Mouse (Mus musculus): ENCODE results near the gene Itga11. TPM values are rescaled to one million over a fixed set of nuclear protein-coding genes. Genes with fewer than 3 reads are reported as not detected.
"Not testable (repeated sequence)": the region's sequence is repeated elsewhere in the genome, so short reads cannot be mapped to it uniquely, and the experiment has no call there.

Gene Itga11
- total and polyA plus RNA-seq, 2 experiments from 2014 or later = 0.50 to 2.1 TPM

DNA sequence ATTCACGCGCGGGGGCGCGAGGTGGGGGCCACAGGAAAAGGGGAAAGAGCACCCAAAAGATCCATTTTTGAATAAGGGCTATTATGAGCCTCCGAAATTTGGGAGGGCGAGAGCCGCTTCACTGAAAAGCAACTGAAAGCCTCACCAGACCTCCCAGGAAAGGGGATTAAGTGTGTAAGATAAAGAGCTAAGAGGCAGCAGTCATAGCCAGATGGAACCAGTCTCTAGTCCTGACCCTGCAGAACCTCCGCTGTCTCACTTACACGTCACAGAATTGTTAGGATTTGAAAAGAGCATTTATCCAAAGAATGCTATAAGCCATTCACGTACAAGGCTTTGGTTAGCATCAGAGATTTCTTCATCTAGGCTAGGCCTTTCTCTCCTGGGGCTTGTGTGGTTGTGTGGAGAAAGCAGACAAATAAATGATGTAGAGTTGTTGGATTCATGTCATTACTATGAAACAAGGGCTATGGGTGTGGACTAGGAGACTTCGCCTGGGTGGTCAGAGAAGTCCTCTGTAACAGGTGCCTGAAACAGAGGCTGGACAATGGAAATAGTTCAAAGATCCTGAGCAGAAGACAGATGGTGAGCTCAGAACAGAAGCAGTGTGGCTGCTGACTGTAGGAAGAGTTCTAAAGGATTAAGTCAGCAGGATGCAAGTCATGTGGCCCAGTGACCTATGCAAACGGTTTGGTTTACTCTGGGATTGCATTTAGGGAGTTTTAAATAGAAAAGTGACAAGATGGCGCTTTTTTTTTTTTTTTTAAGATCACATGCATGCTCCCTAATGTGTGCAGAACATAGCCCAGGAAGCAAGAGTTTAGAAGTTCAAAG is 134.8 kb downstream of the Itga11 start:
- no peak for TF ChIP-seq CTCF (IDR thresholded peaks at IDR 0.05; ENCODE audit: low read depth)
- peak; percentile 18 for DNase-seq (ENCODE audit: low spot score)

DNA sequence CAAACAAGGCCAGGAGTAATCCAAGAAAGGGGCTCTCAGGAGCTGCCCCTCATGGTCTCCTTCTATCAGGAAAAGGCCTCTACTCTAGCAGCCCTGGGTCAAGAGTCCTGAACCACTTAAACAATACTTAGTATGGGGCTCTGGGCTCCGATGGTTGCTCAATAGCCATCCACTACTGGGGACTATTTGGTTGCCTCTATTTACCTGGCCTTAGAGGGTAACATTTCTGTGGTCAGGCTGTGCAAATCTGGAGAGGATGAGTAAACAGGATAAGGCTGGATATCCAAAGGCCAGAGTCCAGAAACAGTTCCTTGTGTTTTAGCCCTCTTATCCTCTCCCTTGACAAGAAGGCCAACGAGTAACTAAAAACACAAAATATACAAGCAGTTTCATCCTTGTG is 137.1 kb downstream of the Itga11 start:
- Histone ChIP-seq H3K9ac (replicated peaks; ENCODE audit: low read length) (no peak overlapping the region), H3K4me1 (ENCODE audit: insufficient read depth, low read length) (no peaks in the 10 kb centered on the region), H3K36me3 (ENCODE audit: insufficient read depth, low read length) (no peaks in the 10 kb centered on the region), H3K27me3 (ENCODE audit: insufficient read depth, low read length) (no peaks in the 10 kb centered on the region), H3K4me2 (ENCODE audit: low read depth, low read length) (no peak overlapping the region), H3K9me3 (ENCODE audit: low read length) (no peaks in the 10 kb centered on the region), H3K27ac (no peak overlapping the region), H3K4me3 (ENCODE audit: low read length) (no peak overlapping the region)
- ATAC-seq (no peak), DNase-seq (ENCODE audit: low spot score) (no peak)
- WGBS = 83% methylated on average over 2 of the region's 2 CpGs
- no peak for TF ChIP-seq CTCF (IDR thresholded peaks at IDR 0.05; ENCODE audit: low read depth)

More for the DNA sequence above, 134.8 kb downstream of the Itga11 start:
- peak overlapping the region; percentile 93 for H3K4me3 ChIP-seq (ENCODE audit: low read length)
- H3K27ac ChIP-seq = peak overlapping the region; percentile 98
- 9% methylated on average over 14 of the region's 14 CpGs for WGBS
- H3K27me3 ChIP-seq (ENCODE audit: insufficient read depth, low read length) = no peaks in the 10 kb centered on the region
- peak overlapping the region; percentile 69 for H3K4me2 ChIP-seq (ENCODE audit: low read depth, low read length)
- H3K9me3 ChIP-seq (ENCODE audit: low read length) = no peaks in the 10 kb centered on the region
- ATAC-seq = peak; percentile 41
- H3K4me1 ChIP-seq (ENCODE audit: insufficient read depth, low read length) = peaks cover 9% of the 10 kb centered on the region
- H3K36me3 ChIP-seq (ENCODE audit: insufficient read depth, low read length) = no peaks in the 10 kb centered on the region
- H3K9ac ChIP-seq (replicated peaks; ENCODE audit: low read length) = peak overlapping the region; percentile 96

DNA sequence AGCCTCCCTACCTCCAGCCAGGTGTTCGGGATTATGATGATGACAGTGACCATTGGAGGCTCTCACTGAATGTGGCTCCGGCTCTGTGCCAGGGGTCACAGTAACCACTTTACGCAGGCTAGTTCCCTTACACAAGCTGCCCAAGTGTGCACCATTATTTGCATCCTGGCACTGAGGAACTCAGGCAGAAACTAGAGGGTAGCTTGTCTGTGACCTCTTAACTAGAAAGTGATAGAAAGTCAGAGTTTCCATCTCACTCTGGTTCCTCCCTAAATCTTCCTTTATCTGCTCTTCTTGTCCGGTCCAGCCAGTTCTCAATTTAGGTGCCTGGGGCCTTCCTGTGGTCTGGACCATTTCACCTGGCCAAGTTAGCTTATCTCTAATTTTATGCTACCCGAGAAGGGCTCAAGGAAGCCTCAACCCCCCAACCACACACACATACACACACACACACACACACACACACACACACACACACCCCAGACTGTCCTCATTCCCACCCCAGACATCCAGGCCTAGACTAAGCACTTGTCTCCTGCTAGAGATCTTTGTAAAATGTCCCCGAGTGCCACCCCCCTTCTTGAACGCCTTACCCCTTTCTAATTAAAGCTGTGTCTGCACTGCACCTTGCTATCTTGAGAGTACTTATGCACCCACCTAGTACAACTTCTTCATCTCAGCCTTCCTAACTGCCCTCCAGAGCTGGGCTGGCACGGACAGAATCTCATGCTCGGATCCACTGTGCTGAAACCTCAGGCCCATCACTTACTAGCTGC is 138.9 kb downstream of the Itga11 start:
- 77% methylated on average over 9 of the region's 9 CpGs for WGBS
- Histone ChIP-seq H3K4me1 (ENCODE audit: insufficient read depth, low read length) (no peaks in the 10 kb centered on the region), H3K27ac (no peak overlapping the region), H3K4me3 (ENCODE audit: low read length) (no peak overlapping the region), H3K4me2 (ENCODE audit: low read depth, low read length) (no peak overlapping the region), H3K9ac (replicated peaks; ENCODE audit: low read length) (no peak overlapping the region), H3K9me3 (ENCODE audit: low read length) (no peaks in the 10 kb centered on the region), H3K36me3 (ENCODE audit: insufficient read depth, low read length) (no peaks in the 10 kb centered on the region), H3K27me3 (ENCODE audit: insufficient read depth, low read length) (no peaks in the 10 kb centered on the region)
- ATAC-seq (0 out of 2 replicates have a peak, but pooled peaks have one; percentile 21), DNase-seq (ENCODE audit: low spot score) (no peak)
- TF ChIP-seq CTCF (IDR thresholded peaks at IDR 0.05; ENCODE audit: low read depth) = no peak

DNA sequence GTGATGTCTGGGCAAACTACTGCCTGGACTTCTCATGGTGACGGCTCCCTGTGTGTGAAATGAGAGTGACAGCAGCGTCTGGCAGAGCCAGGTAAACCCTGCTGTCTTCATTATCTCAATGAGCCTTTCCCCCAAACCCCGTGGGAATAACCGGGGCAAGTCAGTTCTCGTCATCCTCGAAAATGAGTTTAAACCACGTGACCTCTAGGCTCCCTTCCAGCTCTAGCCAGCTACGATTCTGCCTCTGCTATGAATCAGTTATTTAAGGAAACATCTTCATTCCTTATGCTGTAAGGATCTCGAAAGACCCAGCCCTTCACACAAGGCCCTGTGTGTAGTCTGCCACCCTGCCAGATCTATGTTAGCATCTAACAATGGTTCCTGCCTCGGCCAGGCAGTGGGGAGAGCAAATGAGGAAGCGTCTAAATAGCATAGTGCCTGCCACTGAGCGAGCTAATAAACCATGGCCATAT is 139.5 kb downstream of the Itga11 start:
- H3K36me3 ChIP-seq (ENCODE audit: insufficient read depth, low read length) = no peaks in the 10 kb centered on the region
- DNase-seq (ENCODE audit: low spot score) (peak; percentile 67), ATAC-seq (peak; percentile 40; the same call in 1 of the 2 replicates)
- no peaks in the 10 kb centered on the region for H3K9me3 ChIP-seq (ENCODE audit: low read length)
- no peak overlapping the region for H3K4me3 ChIP-seq (ENCODE audit: low read length)
- H3K27ac ChIP-seq = peak overlapping the region; percentile 8; the same call in 1 of the 2 replicates
- H3K9ac ChIP-seq (replicated peaks; ENCODE audit: low read length) = no peak overlapping the region
- no peak for TF ChIP-seq CTCF (IDR thresholded peaks at IDR 0.05; ENCODE audit: low read depth)
- H3K27me3 ChIP-seq (ENCODE audit: insufficient read depth, low read length) = no peaks in the 10 kb centered on the region
- H3K4me1 ChIP-seq (ENCODE audit: insufficient read depth, low read length) = no peaks in the 10 kb centered on the region
- H3K4me2 ChIP-seq (ENCODE audit: low read depth, low read length) = no peak overlapping the region
- 36% methylated on average over 12 of the region's 12 CpGs for WGBS

DNA sequence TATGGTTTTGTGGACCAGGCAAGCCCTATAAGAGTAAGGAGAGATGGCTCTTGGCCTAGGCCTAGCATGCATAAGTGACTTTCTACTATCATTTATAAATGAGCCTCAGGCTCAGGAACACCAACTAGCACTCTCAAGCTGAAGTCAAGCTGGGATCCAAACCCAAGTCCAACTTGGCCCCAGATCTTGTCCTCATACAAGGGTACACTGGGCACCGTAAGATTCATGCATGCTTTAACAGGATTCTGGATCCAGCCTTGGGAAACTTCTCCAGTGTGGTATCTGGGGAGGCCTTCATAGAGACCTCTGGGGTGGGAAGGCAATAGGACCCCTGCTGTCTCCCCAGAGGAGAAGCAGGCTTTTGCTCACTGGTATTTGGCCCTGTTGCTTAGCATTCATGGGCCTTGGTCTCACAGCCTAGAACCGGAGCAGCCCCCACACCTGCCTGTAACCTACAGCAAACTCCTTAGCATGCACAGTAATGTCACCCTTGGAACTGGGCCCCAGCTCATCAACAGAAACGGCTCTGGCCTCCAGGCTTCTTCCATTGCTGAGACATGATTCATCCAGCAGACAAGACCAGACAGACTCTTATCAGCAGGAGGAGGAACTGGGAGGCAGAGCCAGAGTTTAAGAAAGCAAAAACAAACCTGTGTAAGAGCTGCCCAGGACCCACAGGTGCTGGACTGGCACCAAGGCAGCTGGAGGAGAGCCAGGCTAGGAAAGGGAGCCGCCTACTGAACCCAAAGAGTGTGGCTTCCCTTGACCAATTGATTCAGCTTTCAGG is 140.4 kb downstream of the Itga11 start:
- 59% methylated on average over 4 of the region's 4 CpGs for WGBS
- Histone ChIP-seq H3K36me3 (ENCODE audit: insufficient read depth, low read length) (no peaks in the 10 kb centered on the region), H3K27ac (no peak overlapping the region), H3K9ac (replicated peaks; ENCODE audit: low read length) (no peak overlapping the region), H3K4me3 (ENCODE audit: low read length) (no peak overlapping the region), H3K27me3 (ENCODE audit: insufficient read depth, low read length) (no peaks in the 10 kb centered on the region), H3K4me1 (ENCODE audit: insufficient read depth, low read length) (no peaks in the 10 kb centered on the region), H3K4me2 (ENCODE audit: low read depth, low read length) (no peak overlapping the region), H3K9me3 (ENCODE audit: low read length) (no peaks in the 10 kb centered on the region)
- DNase-seq (ENCODE audit: low spot score) (no peak), ATAC-seq (no peak)
- TF ChIP-seq CTCF (IDR thresholded peaks at IDR 0.05; ENCODE audit: low read depth) = no peak

DNA sequence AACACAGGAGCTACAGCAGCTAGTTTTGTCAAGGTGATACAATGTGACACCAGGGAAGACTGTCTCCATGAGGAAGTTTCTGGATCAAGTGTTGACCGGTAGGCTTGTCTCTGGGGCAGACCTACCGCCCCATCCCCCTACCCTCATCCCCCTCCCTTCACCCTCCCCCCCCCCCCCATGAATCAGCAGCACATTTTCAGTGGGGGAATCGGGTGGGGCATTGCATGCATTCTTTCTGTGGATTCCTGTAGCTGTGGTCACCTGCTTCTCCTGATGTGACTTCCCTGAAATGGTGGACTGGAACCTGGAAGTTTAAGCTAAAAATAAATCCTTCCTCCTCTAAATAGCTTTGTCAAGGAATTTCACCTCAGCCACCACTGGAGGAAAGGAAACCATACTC is 141.9 kb downstream of the Itga11 start:
- no peak overlapping the region for H3K4me3 ChIP-seq (ENCODE audit: low read length)
- no peak for DNase-seq (ENCODE audit: low spot score)
- TF ChIP-seq CTCF (IDR thresholded peaks at IDR 0.05; ENCODE audit: low read depth) = no peak
- WGBS = 83% methylated on average over 3 of the region's 3 CpGs
- no peaks in the 10 kb centered on the region for H3K27me3 ChIP-seq (ENCODE audit: insufficient read depth, low read length)
- H3K4me2 ChIP-seq (ENCODE audit: low read depth, low read length) = no peak overlapping the region
- no peaks in the 10 kb centered on the region for H3K4me1 ChIP-seq (ENCODE audit: insufficient read depth, low read length)
- no peak for ATAC-seq
- H3K27ac ChIP-seq = no peak overlapping the region
- no peak overlapping the region for H3K9ac ChIP-seq (replicated peaks; ENCODE audit: low read length)
- H3K36me3 ChIP-seq (ENCODE audit: insufficient read depth, low read length) = no peaks in the 10 kb centered on the region
- H3K9me3 ChIP-seq (ENCODE audit: low read length) = no peaks in the 10 kb centered on the region

DNA sequence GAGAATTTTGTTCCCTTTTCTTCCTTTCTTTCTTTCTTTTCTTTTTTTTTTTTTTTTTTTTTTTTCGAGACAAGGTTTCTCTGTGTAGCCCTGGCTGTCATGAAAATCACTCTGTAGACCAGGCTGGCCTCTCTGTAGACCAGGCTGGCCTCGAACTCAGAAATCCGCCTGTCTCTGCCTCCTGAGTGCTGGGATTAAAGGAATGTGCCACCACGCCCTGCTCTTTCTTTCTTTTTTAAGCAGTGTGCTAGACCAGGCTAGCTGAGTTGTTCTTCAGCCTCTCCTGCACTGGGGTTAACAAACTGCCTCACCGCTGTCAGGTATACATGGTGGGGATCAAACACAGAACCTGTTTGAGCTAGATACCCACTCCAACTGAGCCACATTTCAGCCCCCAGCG is 142.3 kb downstream of the Itga11 start:
- WGBS = 85% methylated on average over 6 of the region's 6 CpGs
- H3K36me3 ChIP-seq (ENCODE audit: insufficient read depth, low read length); H3K27me3 ChIP-seq (ENCODE audit: insufficient read depth, low read length); H3K9me3 ChIP-seq (ENCODE audit: low read length); H3K9ac ChIP-seq (replicated peaks; ENCODE audit: low read length); ATAC-seq; H3K4me1 ChIP-seq (ENCODE audit: insufficient read depth, low read length); DNase-seq (ENCODE audit: low spot score); H3K4me2 ChIP-seq (ENCODE audit: low read depth, low read length); H3K4me3 ChIP-seq (ENCODE audit: low read length); H3K27ac ChIP-seq: not testable (repeated sequence)

Data from hindbrain, postnatal 0 days (tissue).